Mouse (Mus musculus) adrenal gland, postnatal 10 days (tissue): ENCODE data around the gene Chrnb1. TPM values are rescaled to one million over a fixed set of nuclear protein-coding genes. Genes with fewer than 3 reads are reported as not detected.

Source experiments
- DNase-seq: peaks from one replicate; pipeline ENCODE4 v3.0.0; 2021; ENCODE audit warnings: mixed read lengths
- total RNA-seq, 2 experiments: library from RNA; stranded (reverse); gene quantifications; 2 replicates each; pipeline ENCODE4 v1.2.3; 2021

The Chrnb1 gene
- total RNA-seq, 2 experiments from 2014 or later = 2.3 to 7.9 TPM

GRCm38 (mm10) chr11:69774961-69775360 lies 20.8 kb downstream of the Chrnb1 start:
- no peak for DNase-seq

GRCm38 (mm10) chr11:69767625-69767909 lies 28.2 kb downstream of the Chrnb1 start:
- no peak for DNase-seq

- no peak for DNase-seq
Observed at GRCm38 (mm10) chr11:69766872-69767624, 28.7 kb downstream of the Chrnb1 start.

DNA sequence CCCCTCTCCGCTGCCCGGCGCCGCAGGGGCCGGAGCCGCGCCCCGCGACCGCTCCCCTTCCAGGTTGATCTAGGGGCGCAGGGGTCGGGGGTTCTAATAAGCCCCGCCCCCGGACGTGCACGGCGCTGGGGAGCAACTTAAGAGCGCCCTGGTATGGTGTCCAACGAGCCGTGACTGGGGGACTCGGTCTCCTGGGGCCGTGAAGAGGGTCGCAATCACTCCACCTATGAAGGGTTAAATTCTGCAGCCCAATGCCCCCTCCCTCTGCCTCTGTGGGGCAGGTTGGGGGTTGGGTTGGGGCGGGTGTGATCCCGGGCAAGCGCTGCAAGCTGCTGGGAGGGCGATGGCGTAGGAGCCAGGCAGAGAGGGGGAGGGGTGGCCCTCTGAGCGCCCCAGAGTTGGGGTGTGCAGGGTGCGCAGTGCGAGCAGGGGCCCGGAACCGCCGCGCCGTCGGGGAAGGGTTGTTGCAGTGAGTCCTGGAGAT lies 29.6 kb downstream of the Chrnb1 start:
- DNase-seq = peak; percentile 84

- peak; percentile 68 for DNase-seq
Observed at GRCm38 (mm10) chr11:69765221-69766125, 30.3 kb downstream of the Chrnb1 start, which contains the start of gene Zbtb4. Gene Zbtb4, plus strand, starts transcription at chr11:69765912.

DNA sequence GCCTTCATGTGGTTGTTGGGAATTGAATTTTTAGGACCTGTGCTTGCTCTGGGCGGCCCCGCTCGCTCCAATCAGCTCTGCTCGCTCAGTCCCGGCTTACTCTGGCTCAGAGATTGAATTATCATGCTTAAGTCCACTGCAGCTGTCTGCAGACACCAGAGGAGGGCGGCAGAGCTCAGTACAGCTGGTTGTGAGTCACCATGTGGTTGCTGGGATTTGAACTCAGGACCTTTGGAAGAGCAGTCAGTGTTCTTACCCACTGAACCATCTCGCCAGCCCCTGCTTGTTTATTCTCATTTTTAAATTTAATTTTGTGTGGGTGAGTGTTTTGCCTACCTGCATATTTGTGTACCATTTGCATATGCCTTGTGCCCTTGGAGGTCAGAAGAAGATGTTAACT lies 32.2 kb downstream of the Chrnb1 start:
- DNase-seq = no peak

DNA sequence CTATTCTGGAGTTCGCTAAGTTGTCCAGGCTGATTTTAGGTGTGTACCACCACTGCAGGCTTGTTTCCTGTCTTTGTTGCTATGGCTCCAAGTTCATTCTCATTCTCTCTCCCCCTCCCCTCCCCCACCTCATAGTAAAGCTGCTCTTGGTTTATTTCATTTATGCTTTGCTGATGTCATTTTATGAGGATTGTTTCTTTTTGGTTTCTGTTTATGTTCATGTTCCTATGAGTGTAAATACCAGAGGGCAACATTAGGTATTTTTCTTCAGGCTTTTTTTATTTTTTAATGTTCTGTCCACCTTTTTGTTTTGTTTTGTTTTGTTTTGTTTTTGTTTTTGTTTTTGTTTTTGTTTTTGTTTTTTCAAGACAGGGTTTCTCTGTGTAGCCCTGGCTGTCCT lies 33.9 kb downstream of the Chrnb1 start, which contains the start of gene Slc35g3:
Gene Slc35g3, minus strand, starts transcription at position 101 of the 400 bp plus-strand sequence.
- no peak for DNase-seq

GRCm38 (mm10) chr11:69760901-69761200 lies 34.9 kb downstream of the Chrnb1 start:
- no peak for DNase-seq

GRCm38 (mm10) chr11:69760160-69760900 lies 35.4 kb downstream of the Chrnb1 start:
- no peak for DNase-seq

DNA sequence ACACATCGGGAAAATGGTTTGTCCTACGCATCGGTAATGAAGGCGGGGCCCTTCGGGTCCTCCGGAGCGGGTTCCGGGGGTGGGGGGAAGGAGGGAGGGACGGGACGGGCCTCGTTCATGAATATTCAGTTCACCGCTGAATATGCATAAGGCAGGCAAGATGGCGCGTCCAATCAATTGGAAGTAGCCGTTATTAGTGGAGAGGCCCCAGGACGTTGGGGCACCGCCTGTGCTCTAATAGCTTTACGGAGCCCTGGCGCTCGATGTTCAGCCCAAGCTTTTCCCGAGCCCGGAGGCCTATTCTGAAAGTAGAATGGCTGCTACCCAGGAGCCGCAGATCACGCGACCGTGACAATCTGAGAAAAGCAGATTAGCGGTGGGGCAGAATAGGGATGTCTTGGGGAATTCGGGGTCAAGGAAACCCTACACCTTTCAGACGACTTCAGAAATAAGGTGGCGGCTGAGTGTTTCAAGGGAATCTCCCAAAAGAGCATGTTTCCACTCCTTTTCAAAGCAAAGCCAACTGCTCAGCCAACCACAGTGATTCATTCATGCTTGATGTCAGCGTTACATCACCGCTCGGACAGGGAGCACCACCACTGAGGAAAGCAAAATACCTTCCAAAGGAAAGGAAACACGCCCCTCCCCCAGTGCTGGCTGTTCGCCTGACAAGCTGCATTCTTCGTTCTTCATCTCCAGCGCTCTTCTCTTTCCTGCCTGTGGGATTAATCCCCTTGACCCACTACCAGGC lies 36.6 kb downstream of the Chrnb1 start:
- peak; percentile 90 for DNase-seq

GRCm38 (mm10) chr11:69758478-69758970 lies 37.2 kb downstream of the Chrnb1 start, which contains the start of gene Polr2a:
Gene Polr2a, minus strand, starts transcription at chr11:69758637.
- peak; percentile 98 for DNase-seq

DNA sequence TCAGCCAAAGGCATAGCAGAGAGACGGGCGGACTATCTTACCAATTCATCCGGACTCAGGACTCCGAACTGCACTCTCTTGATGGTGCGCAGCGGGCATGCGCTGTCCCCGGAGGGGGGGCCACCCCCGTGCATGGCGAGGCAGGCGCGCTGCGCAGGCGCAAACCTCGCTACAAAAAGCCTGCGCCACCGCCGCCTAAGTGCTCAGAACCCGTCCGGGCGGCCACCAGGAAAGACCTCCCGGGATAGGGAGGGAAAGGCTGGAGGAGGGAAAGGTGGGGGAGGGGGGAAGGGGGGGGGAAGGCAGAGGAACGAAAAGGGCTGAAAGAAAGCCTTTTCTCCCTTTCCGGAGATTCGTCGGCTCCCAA lies 37.7 kb downstream of the Chrnb1 start:
- peak; percentile 99 for DNase-seq

DNA sequence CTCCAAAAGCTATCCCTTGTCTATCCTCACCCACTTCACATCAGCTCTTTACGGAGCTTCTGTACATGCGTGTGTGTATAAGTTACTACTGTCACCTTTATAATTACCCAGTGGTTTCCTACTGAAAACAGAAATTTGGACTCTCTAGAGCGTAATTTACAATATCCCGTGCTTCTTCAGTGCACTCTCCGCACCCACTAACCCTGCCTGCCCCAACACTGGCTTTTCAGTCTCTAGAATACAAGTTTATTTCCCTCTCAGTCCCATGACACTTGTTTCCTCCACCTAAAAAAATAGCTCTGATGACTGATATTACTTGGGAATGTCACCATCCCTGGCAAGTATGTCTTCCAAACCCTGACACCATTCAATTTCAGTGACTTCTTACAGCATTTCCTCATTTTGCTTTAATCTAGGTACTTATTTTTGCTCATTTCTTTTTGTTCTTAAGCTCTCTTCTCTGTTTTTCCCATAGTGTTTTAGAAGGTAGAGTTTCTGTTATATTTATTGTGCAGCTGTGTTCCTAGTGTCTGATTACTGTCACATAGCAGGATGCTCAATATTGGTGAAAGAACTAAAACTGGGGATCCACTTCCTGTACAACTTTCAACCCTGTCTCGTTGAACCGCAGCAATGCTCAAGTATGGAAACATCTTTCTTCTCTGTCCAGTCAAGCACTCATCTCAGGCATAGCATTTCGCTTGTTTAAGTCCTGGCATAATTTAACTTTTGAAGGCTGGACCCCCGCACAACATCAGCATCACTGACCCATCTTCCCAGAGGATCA lies 38.2 kb downstream of the Chrnb1 start:
- DNase-seq = no peak

DNA sequence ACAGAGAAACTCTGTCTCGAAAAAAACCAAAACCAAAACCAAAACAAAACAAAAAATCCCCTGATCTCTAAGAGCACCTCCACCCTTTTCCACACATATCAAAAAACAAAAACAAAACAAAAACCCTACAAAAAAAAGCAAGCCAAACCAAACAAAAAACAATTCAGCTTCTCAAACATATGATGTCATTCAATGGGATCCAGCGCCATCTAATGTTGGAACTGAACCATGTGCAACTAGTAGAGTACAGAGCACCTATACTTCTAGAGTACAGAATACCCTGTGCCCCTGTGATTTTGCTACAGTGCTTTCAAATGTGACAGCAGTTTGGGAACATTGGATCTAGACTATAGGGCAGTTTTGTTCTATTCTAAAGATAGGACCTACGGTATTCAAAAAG lies 41.0 kb downstream of the Chrnb1 start:
- DNase-seq = peak; percentile 59

- DNase-seq = no peak
Observed at GRCm38 (mm10) chr11:69754233-69754632, 41.5 kb downstream of the Chrnb1 start.

DNA sequence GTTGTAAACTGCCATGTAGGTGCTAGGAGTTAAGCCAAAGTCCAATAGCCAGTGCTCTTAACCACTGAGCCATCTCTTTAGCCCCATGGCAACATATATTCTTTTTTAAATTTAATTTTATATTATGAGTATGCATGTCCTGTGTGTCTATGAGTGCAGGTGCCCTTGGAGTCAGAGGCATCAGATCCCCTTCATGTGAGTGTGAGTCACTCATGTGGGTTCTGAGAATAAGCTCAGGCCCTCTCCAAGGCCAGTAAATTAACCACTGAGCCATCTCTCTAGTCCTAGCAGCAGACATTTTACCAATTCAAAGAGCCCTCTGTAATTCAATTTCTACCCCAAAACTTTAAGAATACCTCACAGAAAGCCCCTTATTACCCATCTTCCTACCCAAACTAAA lies 43.1 kb downstream of the Chrnb1 start:
- DNase-seq = no peak

GRCm38 (mm10) chr11:69751635-69752034 lies 44.1 kb downstream of the Chrnb1 start:
- no peak for DNase-seq
